ENCODE assay signal across 8 mouse cellular contexts in genomic region chr12:117200590-117200989, GRCm38 (mm10).
DNase-seq lines count a peak whose midpoint lies in the region; ATAC-seq and TF ChIP-seq lines count a peak whose summit lies in the region.

No protein-coding gene starts in this region.

- H3K9me3 ChIP-seq in heart, postnatal 0 days (replicated peaks; ENCODE audit: control insufficient read depth, low read length): no peaks in the 10 kb centered on the region
- H3K9me3 ChIP-seq in lung, embryonic 16.5 days (ENCODE audit: control insufficient read depth, low read length): no peaks in the 10 kb centered on the region

- H3K9ac ChIP-seq in heart, postnatal 0 days (replicated peaks; ENCODE audit: low read depth, low read length): no peak overlapping the region
- H3K9ac ChIP-seq in lung, embryonic 16.5 days (ENCODE audit: low read length): no peak overlapping the region

- H3K4me1 ChIP-seq in heart, postnatal 0 days (ENCODE audit: control insufficient read depth, insufficient read depth): peaks cover 6% of the 10 kb centered on the region; the same call in 1 of the 2 replicates
- peaks cover 29% of the 10 kb centered on the region for H3K4me1 ChIP-seq in lung, embryonic 16.5 days (replicated peaks; ENCODE audit: control insufficient read depth, insufficient read depth, low read length)

- H3K4me3 ChIP-seq in heart, postnatal 0 days (ENCODE audit: low read depth, low read length): peak overlapping the region; percentile 30
- H3K4me3 ChIP-seq in lung, embryonic 16.5 days (ENCODE audit: low read length): no peak overlapping the region

- peak overlapping the region; percentile 51 for H3K4me2 ChIP-seq in heart, postnatal 0 days (ENCODE audit: low read depth, low read length)
- peak overlapping the region; percentile 23; the same call in 1 of the 2 replicates for H3K4me2 ChIP-seq in lung, embryonic 16.5 days (ENCODE audit: low read depth, low read length)

- DNase-seq in embryo, embryonic 11 days: peak; percentile 8
- DNase-seq in embryo, embryonic 10 days (ENCODE audit: low spot score): no peak
- DNase-seq in brain, adult 2 months (ENCODE audit: low read depth, low spot score): peak; percentile 61
- DNase-seq in heart, postnatal 0 days (ENCODE audit: low spot score): peak; percentile 60
- DNase-seq in spleen, adult 12 weeks (ENCODE audit: low spot score): no peak
- no peak for DNase-seq in ovary, postnatal 36 days (ENCODE audit: low spot score)

- peak overlapping the region; percentile 85 for H3K27ac ChIP-seq in heart, postnatal 0 days (ENCODE audit: low read depth)
- no peak overlapping the region for H3K27ac ChIP-seq in lung, embryonic 16.5 days (ENCODE audit: low read length)

- TF ChIP-seq CTCF in heart, postnatal 0 days (IDR thresholded peaks at IDR 0.05; ENCODE audit: low read depth): no peak

- H3K27me3 ChIP-seq in heart, postnatal 0 days (ENCODE audit: control insufficient read depth, insufficient read depth, low read length): no peaks in the 10 kb centered on the region
- no peaks in the 10 kb centered on the region for H3K27me3 ChIP-seq in lung, embryonic 16.5 days (ENCODE audit: control insufficient read depth, insufficient read depth, low read depth, low read length)

- TF ChIP-seq EP300 in heart, postnatal 0 days (IDR thresholded peaks at IDR 0.05; ENCODE audit: low read depth): no peak

- WGBS in heart, postnatal 0 days: 15% methylated on average over 5 of the region's 5 CpGs
- whole genome bisulfite sequencing in lung, embryonic 16.5 days: 24% methylated on average over 5 of the region's 5 CpGs

- peak; percentile 84 for ATAC-seq in heart, postnatal 0 days (ENCODE audit: insufficient read depth, low read depth)
- peak; percentile 49 for ATAC-seq in lung, embryonic 16.5 days (ENCODE audit: low read depth)
- no peak for ATAC-seq in monocyte, adult 5-6 weeks (replicated peaks; ENCODE audit: insufficient number of reproducible peaks, low FRiP score, low TSS enrichment, poor library complexity, severe bottlenecking)

- H3K36me3 ChIP-seq in heart, postnatal 0 days (replicated peaks; ENCODE audit: control insufficient read depth, insufficient read depth, low read length): no peaks in the 10 kb centered on the region
- H3K36me3 ChIP-seq in lung, embryonic 16.5 days (ENCODE audit: control insufficient read depth, insufficient read depth, low read length): no peaks in the 10 kb centered on the region

Comparison
In these comparisons a context has a peak if more than half of its experiments do, and no peak if none do; other contexts are left out.
1. DNase-seq: peak in embryo, embryonic 11 days (single experiment), brain, adult 2 months (single experiment) and heart, postnatal 0 days (single experiment); none in embryo, embryonic 10 days (single experiment), spleen, adult 12 weeks (single experiment) and ovary, postnatal 36 days (single experiment).